Mouse (Mus musculus): Measurements from ENCODE around the gene Fgf8. TPM values are rescaled to one million over a fixed set of nuclear protein-coding genes. Genes with fewer than 3 reads are reported as not detected.

The Fgf8 gene
- polyA plus RNA-seq, 1 experiment from 2014 or later: not detected

DNA sequence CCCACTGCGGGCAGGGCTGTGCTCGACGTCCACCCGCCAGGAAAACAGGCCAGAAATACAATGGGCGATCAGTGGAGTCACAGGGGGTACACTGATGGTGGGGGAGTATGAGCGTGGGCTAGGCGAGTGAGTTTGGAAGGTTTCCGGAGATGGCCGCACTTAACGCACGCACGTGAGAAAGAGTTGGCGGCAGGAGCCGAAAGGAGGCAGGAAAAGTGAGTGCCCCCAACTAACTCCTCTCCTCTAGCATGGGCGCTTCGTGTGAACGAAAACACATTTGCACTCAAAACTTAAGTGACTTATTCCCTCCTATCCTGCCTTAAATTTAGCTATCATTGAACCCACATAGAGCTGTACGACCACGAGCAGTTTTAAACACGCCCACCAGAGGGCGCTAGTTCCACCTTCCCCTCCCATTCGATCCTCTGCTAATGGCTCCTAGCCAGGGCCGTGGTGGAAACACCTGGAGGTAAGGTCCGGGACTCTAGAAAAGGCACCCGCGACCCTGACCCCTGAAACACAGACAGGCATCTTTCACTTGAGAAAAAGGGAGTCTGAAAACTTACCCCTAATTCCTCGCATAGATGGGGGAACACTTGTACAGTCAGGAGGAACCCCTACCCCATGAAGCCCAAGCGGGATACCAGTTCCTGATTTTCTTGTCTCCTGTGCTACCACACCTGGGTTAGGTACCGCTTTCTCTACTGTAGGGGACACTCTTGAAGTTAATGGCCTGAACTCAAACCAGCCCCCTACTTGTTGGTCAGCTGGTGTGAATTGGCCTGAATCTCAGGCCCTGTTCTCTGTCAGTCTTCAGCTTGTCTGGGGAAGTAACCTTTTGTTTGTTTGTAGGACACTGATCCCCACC is 3.7 kb upstream of the Fgf8 start:
- WGBS: 11% methylated on average over 29 of the region's 29 CpGs
- H3K27me3 ChIP-seq (replicated peaks): peaks cover 54% of the 10 kb centered on the region
- H3K4me3 ChIP-seq (replicated peaks): peak overlapping the region; percentile 9; the same call in 1 of the 2 replicates
- peak overlapping the region; percentile 39; the same call in 1 of the 2 replicates for H3K4me2 ChIP-seq (replicated peaks)
- no peaks in the 10 kb centered on the region for H3K36me3 ChIP-seq
- H3K9ac ChIP-seq: no peak overlapping the region
- H3K27ac ChIP-seq: no peak overlapping the region
- H3K9me3 ChIP-seq: no peaks in the 10 kb centered on the region
- peaks cover 36% of the 10 kb centered on the region for H3K4me1 ChIP-seq (replicated peaks)
- ATAC-seq: peak; percentile 44; the same call in 1 of the 2 replicates

DNA sequence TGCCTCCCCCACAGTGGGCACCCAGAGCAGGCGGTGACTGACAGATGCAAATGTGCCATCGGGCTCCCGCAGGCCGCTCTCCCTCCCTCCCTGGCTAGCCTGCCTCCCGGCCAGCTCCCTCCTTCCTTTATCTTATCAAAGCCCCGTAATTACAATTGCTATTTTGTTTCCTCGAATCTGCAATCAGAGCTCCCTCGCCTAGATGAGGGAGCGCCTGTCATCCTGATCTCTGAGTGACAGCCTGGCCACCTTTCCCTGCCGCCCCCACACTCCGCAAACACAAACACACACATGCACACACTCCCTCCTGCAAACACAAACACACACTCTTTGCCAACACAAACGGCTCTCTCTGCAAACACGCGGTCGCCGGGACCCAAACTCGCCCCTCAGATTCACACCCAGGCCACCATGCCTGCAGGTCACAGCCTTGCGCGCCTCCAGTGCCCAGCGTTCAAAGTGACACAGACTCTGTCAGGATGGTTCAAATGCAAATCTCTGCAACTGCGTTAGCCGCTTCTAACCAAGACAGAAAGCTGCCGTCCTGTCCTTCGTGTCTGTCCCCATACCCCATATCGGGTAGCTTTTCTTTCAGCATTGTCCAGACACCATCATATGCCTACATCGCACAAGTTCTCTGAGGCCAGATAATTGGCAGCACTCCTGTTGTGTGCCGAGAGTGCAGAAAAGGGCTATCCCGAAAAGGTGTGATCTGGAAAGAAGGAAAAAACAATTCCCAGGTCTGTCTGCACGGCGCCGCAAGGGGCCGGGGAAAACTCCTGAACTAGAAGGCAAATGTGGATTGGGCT is 2.8 kb upstream of the Fgf8 start:
- no peak overlapping the region for H3K9ac ChIP-seq
- peaks cover 36% of the 10 kb centered on the region for H3K4me1 ChIP-seq (replicated peaks)
- H3K27me3 ChIP-seq (replicated peaks): peaks cover 61% of the 10 kb centered on the region
- peak overlapping the region; percentile 39 for H3K4me2 ChIP-seq (replicated peaks)
- H3K4me3 ChIP-seq (replicated peaks): peak overlapping the region; percentile 9; the same call in 1 of the 2 replicates
- no peaks in the 10 kb centered on the region for H3K36me3 ChIP-seq
- no peak overlapping the region for H3K27ac ChIP-seq
- 6% methylated on average over 32 of the region's 32 CpGs for WGBS
- no peak for ATAC-seq
- H3K9me3 ChIP-seq: no peaks in the 10 kb centered on the region

DNA sequence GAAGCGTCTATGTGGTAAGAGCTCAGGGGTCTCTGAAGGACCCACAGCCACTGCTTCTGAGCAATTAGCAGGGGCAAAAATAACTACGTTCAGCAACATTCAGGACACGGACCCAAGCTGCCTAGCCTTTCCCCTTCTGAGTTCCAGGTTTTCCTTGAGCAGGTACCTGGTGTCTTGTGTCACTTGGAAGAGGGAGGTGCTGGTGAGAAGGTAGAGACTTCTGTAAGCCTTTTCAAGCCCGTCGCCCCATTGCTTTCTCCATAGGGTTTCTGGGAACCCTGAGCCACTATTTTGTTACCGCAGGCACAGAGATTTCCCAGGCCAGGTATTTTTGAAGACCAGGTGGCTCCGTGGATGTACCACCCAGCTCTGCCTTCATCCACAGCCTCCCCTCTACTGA is 904 bp upstream of the Fgf8 start:
- Histone ChIP-seq H3K27ac (no peak overlapping the region), H3K4me1 (replicated peaks) (peaks cover 36% of the 10 kb centered on the region), H3K36me3 (no peaks in the 10 kb centered on the region), H3K27me3 (replicated peaks) (peaks cover 79% of the 10 kb centered on the region), H3K4me2 (replicated peaks) (peak overlapping the region; percentile 86; the same call in 1 of the 2 replicates), H3K4me3 (replicated peaks) (no peak overlapping the region), H3K9ac (no peak overlapping the region), H3K9me3 (no peaks in the 10 kb centered on the region)
- no peak for ATAC-seq
- WGBS: 20% methylated on average over 7 of the region's 7 CpGs

DNA sequence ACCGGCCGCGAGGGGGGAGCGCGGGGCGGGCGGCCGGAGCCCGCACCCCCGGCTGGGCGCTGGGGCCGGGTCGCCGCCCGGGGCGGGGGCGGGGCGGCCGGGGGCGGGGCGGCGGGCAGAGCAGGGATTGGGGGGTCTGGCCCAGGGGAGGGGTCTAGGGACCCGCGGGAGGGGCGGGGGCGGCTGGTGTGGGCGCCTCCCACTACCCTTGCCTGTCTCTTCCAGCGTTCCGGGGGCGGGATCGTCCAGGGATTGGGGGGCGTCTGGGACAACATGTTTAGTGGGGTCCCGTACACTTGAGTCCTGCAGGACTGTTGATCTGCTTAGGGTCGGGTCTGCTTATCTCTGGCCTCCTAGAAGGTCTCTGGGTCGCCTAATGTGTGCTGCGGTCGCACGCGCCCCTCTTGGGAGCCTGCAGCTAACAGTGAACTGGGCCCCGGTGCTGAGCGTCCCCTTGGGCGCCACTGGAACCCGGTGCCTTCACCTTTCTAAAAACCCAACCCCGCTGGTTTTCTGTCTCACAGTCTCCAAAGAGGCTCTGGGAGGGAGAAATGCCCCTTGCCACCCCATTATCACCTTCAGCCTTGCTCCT is 365 bp upstream of the Fgf8 start:
- H3K9me3 ChIP-seq: no peaks in the 10 kb centered on the region
- H3K4me3 ChIP-seq (replicated peaks): peak overlapping the region; percentile 43
- no peak for ATAC-seq
- no peak overlapping the region for H3K9ac ChIP-seq
- peak overlapping the region; percentile 86 for H3K4me2 ChIP-seq (replicated peaks)
- H3K4me1 ChIP-seq (replicated peaks): peaks cover 30% of the 10 kb centered on the region
- H3K36me3 ChIP-seq: no peaks in the 10 kb centered on the region
- H3K27ac ChIP-seq: no peak overlapping the region
- WGBS: 3% methylated on average over 20 of the region's 44 CpGs
- H3K27me3 ChIP-seq (replicated peaks): peaks cover 84% of the 10 kb centered on the region

DNA sequence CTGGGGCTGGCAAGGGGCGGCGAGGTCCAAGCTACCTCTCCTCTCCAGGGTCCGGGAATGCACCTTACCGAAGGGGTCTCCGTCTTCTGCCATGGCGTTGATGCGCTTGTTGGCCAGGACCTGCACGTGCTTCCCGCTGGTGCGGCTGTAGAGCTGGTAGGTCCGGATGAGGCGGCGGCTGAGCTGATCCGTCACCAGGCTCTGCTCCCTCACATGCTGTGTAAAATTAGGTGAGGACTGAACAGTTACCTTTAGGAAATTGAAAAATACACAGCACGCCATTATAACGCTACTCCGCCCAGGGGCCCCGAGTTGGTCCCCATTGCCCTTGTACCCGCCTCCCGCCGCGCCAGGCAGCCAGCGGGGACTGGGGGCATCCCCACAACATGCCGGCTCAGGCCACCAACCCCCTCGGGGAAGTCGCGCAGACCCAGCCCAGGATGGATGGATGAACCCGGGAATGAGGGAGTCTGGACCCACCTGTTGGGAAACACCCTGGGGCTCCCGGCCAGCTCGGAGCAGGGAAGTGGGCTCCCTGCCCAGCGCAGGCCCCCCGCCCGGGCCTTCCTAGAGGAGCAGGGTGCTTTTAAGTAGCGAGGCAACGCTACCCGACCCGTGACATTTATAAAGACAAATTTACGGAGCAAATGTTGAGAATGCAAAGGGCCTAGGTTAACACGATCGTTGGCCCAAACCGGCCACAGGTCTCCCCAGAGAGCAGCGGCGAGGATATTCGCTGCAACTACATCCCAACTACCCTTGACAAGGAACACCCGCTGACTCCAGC is 1.1 kb downstream of the Fgf8 start:
- Histone ChIP-seq H3K4me1 (replicated peaks) (peaks cover 36% of the 10 kb centered on the region), H3K27me3 (replicated peaks) (peaks cover 96% of the 10 kb centered on the region), H3K9me3 (no peaks in the 10 kb centered on the region), H3K36me3 (no peaks in the 10 kb centered on the region), H3K27ac (no peak overlapping the region), H3K9ac (no peak overlapping the region), H3K4me3 (replicated peaks) (peak overlapping the region; percentile 43), H3K4me2 (replicated peaks) (peak overlapping the region; percentile 86; the same call in 1 of the 2 replicates)
- 4% methylated on average over 45 of the region's 45 CpGs for WGBS
- ATAC-seq: no peak

DNA sequence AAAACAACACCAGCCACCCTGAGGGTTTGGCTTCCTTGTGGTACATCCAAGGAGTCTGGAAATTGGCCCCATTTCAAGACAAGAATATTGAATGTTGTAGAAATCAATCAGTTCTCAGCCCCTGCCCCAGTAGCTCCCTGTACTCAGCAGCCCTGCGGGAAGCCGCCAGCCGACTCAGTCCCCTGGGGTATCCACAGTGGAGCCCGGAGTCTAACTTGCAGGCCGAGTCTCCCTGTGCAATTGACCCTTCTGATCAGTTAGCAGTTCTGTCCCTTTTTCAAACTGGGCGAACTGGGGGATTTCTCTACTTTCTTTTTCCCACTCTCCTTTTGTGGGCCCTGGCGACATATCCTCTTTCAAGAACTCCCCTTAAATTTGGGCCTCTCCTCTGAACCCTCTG is 1.9 kb downstream of the Fgf8 start:
- H3K27ac ChIP-seq: no peak overlapping the region
- no peaks in the 10 kb centered on the region for H3K36me3 ChIP-seq
- H3K4me3 ChIP-seq (replicated peaks): no peak overlapping the region
- WGBS: 18% methylated on average over 7 of the region's 7 CpGs
- H3K4me2 ChIP-seq (replicated peaks): no peak overlapping the region
- peaks cover 31% of the 10 kb centered on the region for H3K4me1 ChIP-seq (replicated peaks)
- H3K9ac ChIP-seq: no peak overlapping the region
- H3K9me3 ChIP-seq: no peaks in the 10 kb centered on the region
- peaks cover 95% of the 10 kb centered on the region for H3K27me3 ChIP-seq (replicated peaks)
- no peak for ATAC-seq

DNA sequence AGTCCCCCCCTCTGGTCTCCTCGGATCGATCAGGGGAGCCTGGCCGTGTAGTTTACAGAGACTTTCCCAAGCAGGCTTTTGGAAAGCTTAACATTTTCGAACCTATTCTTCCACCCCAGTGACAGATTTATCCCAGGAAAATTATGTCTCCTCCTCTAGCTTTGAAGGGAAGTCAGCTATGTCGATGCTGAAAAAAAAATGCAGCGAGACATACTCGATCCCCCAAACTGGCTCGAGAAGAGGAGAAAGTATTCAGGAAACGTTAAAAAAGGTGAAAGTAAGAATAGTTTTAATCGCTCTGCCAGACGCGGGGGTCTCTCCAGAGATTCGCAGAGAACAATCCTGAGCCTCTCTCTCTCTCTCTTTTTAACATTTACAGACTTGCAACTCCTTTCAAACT is 2.5 kb downstream of the Fgf8 start:
- Histone ChIP-seq H3K4me1 (replicated peaks) (peaks cover 26% of the 10 kb centered on the region), H3K27me3 (replicated peaks) (peaks cover 95% of the 10 kb centered on the region), H3K27ac (no peak overlapping the region), H3K4me3 (replicated peaks) (no peak overlapping the region), H3K9ac (no peak overlapping the region), H3K36me3 (no peaks in the 10 kb centered on the region), H3K4me2 (replicated peaks) (no peak overlapping the region), H3K9me3 (no peaks in the 10 kb centered on the region)
- no peak for ATAC-seq
- 11% methylated on average over 13 of the region's 13 CpGs for WGBS

DNA sequence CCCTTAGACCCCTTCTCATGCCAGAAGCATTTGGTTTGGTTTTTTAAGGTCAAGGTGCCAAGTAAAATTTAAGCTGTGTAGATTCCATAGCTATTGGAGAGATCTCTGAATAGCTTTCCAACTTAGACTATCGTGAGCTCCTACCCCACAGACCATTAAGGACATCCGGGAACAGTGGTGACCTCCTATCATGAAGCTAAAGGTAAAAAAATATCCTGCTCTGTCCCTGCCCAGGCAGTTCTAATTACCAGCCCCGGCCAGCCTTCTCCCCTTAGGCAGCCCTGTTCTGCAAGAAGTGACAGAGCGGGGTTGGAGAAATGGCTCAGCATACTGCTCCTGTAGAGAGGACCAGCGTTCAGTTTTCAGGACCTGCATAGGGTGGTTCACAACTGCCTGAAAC is 4.2 kb downstream of the Fgf8 start:
- ATAC-seq: no peak
- Histone ChIP-seq H3K4me1 (replicated peaks) (peaks cover 29% of the 10 kb centered on the region), H3K27ac (no peak overlapping the region), H3K4me2 (replicated peaks) (no peak overlapping the region), H3K27me3 (replicated peaks) (peaks cover 95% of the 10 kb centered on the region), H3K4me3 (replicated peaks) (no peak overlapping the region), H3K9ac (no peak overlapping the region), H3K36me3 (no peaks in the 10 kb centered on the region), H3K9me3 (no peaks in the 10 kb centered on the region)
- 74% methylated on average over 5 of the region's 5 CpGs for WGBS

DNA sequence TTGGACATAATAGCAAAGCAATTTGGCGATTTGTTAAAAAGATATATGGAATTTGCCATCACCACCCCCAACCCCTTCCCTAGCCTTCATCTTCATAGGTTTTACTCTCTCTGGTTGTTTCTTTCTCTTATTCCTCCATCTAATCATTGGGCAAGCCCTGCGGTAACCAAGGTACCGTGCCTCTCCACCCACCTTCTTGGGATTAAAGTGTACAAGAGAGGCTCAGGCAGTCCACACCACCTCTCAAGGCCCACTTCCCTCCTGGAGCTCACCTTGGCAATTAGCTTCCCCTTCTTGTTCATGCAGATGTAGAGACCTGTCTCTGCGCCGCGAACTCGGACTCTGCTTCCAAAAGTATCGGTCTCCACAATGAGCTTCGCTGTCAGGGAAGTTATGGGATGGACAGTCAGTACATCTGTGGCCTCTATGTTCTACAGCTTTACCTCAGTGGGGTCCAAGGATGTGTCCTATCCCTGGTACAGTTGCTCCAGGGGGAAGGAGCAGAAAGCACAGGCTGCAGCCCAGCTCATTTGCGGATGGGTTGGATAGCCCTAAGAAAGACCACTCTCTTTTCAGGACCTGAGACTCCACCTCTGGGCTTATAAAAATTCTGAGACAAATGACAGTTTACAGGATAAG is 4.8 kb downstream of the Fgf8 start:
- H3K27me3 ChIP-seq (replicated peaks): peaks cover 94% of the 10 kb centered on the region
- WGBS: 84% methylated on average over 10 of the region's 10 CpGs

DNA sequence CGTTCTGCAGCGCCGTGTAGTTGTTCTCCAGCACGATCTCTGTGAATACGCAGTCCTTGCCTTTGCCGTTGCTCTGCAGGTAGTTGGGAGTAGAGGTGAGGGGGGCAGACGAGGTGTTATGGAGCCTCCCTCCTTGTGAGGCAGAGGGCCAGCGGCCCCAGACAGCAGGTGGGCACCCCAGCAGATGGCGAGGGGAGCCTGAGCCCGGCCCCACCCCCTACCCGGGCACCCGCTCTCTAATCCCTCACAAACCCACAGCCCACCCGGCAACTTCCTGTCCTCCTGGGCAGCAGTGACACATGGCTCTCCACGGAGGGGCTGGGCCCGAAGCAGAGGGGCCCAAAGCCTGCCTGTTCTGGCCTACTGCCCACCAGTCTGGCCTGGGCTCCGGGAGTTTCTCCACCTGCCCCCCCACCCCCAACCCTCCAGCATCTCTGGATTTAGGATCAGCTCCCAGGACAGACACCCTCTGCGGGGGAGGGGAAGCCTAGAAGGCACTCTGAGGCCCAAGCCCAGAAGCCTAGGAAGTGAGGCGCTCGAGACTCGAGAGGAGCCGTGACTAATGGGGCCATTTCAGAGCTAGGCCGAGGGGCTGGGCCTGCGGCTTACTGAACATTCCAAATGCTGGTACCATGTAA is 5.4 kb downstream of the Fgf8 start:
- WGBS: 23% methylated on average over 23 of the region's 23 CpGs
- peak overlapping the region; percentile 26 for H3K4me3 ChIP-seq (replicated peaks)
- peaks cover 87% of the 10 kb centered on the region for H3K27me3 ChIP-seq (replicated peaks)
- peak overlapping the region; percentile 17; the same call in 1 of the 2 replicates for H3K9ac ChIP-seq
- peak overlapping the region; percentile 68 for H3K4me2 ChIP-seq (replicated peaks)
- ATAC-seq: peak; percentile 44; the same call in 1 of the 2 replicates
- no peaks in the 10 kb centered on the region for H3K36me3 ChIP-seq
- peaks cover 21% of the 10 kb centered on the region for H3K4me1 ChIP-seq (replicated peaks)
- no peaks in the 10 kb centered on the region for H3K9me3 ChIP-seq
- H3K27ac ChIP-seq: no peak overlapping the region

More for the DNA sequence above, 4.8 kb downstream of the Fgf8 start:
- ATAC-seq: no peak
- Histone ChIP-seq H3K36me3 (no peaks in the 10 kb centered on the region), H3K4me2 (replicated peaks) (no peak overlapping the region), H3K9ac (no peak overlapping the region), H3K27ac (no peak overlapping the region), H3K9me3 (no peaks in the 10 kb centered on the region), H3K4me1 (replicated peaks) (peaks cover 27% of the 10 kb centered on the region), H3K4me3 (replicated peaks) (no peak overlapping the region)

DNA sequence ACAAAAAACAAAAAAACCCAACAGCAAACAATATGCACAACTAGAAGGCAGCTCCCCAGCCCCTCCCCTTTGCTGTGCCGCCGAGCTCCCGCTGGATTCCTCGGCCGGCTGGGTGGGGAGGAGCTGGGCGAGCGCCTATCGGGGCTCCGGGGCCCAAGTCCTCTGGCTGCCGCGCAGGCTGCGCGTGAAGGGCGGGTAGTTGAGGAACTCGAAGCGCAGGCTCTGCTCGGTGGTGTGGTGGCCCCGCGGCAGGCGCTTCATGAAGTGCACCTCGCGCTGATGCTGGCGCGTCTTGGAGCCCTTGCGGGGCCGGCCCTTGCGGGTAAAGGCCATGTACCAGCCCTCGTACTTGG is 5.9 kb downstream of the Fgf8 start:
- peak overlapping the region; percentile 17; the same call in 1 of the 2 replicates for H3K9ac ChIP-seq
- H3K4me3 ChIP-seq (replicated peaks): peak overlapping the region; percentile 26
- 1% methylated on average over 28 of the region's 28 CpGs for WGBS
- H3K27ac ChIP-seq: no peak overlapping the region
- peak; percentile 86 for ATAC-seq
- H3K36me3 ChIP-seq: no peaks in the 10 kb centered on the region
- peaks cover 82% of the 10 kb centered on the region for H3K27me3 ChIP-seq (replicated peaks)
- H3K4me1 ChIP-seq (replicated peaks): peaks cover 16% of the 10 kb centered on the region
- no peaks in the 10 kb centered on the region for H3K9me3 ChIP-seq
- peak overlapping the region; percentile 68 for H3K4me2 ChIP-seq (replicated peaks)

Measured in intestine, embryonic 15.5 days (tissue).